Comparison of ENCODE assay signal across 24 mouse cellular contexts in the genomic region with DNA sequence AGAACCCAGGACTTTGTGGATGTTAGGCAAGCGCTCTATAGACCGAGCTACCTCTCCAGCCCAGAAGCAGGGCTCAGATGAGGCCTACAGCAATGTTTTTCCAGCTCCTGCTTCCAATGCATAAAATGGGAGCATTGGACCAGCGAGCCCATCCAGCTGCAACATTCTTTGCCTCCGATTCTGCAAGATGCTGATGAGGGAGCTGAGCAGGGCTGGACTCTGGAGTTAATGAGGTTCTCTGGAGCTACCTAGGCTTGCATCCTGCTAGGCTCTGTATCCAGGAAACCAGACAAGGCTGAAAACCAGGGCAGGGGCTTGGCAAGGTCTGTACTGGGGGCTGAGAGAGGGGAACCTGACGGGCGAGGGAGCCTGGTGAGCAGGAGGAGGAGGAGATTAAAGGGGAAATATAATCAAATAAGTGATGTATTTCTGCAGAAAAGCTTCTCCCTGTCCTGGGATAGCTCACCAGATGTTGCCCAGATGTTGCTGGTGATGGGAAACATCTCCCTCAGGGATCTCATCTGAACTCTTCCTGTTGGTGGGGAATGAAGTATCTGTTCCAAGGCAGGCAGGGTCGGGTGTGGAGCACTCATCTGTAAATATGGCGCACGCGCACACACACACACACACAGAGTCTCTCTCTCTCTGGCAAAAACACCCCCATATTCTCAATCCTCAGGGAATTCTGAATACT. TPM values are rescaled to one million over a fixed set of nuclear protein-coding genes. Genes with fewer than 3 reads are reported as not detected.
DNase-seq lines count a peak whose midpoint lies in the region; ATAC-seq and TF ChIP-seq lines count a peak whose summit lies in the region.
"Had no signal": no experiment of that assay in that cellular context is flagged by ENCODE, and none has a peak within 500 bp of the region (broad histone marks: within the 10 kb centered on the region; RNA-seq: fewer than 3 reads in every experiment).

No protein-coding gene starts in this region.

- no peaks in the 10 kb centered on the region for H3K27me3 ChIP-seq in ES-Bruce4 (ENCODE audit: control insufficient read depth, insufficient read depth, low read length, poor library complexity, severe bottlenecking)
- H3K27me3 ChIP-seq in embryonic facial prominence, embryonic 13.5 days = no peaks in the 10 kb centered on the region
- H3K27me3 ChIP-seq in limb, embryonic 13.5 days = no peaks in the 10 kb centered on the region
- no peaks in the 10 kb centered on the region for H3K27me3 ChIP-seq in cerebellum, adult 2 months (ENCODE audit: control insufficient read depth, insufficient read depth, low read length)
- H3K27me3 ChIP-seq: heart, embryonic 15.5 days had no signal

- intact Hi-C loops in heart, postnatal 25 days (cut with DNase I) = loop anchor here (2.0 kb wide), 1 partner anchor 15 kb away; no protein-coding TSS in a partner anchor

- H3K4me2 ChIP-seq in embryonic facial prominence, embryonic 13.5 days = no peak overlapping the region
- H3K4me2 ChIP-seq in limb, embryonic 13.5 days (replicated peaks) = no peak overlapping the region
- H3K4me2 ChIP-seq: forebrain, embryonic 12.5 days; heart, embryonic 15.5 days; midbrain, embryonic 13.5 days had no signal

- 0 out of 2 replicates have a peak overlapping the region, but pooled peaks have one; percentile 45 for H3K9ac ChIP-seq in ES-Bruce4 (ENCODE audit: low read depth, poor library complexity, severe bottlenecking)
- H3K9ac ChIP-seq in embryonic facial prominence, embryonic 13.5 days = no peak overlapping the region
- 0 out of 2 replicates have a peak overlapping the region, but pooled peaks have one; percentile 43 for H3K9ac ChIP-seq in limb, embryonic 13.5 days
- H3K9ac ChIP-seq: forebrain, embryonic 12.5 days; heart, embryonic 15.5 days; liver, embryonic 14.5 days; midbrain, embryonic 13.5 days had no signal

- H3K4me3 ChIP-seq in ES-Bruce4 (ENCODE audit: low read depth, low read length) = no peak overlapping the region
- H3K4me3 ChIP-seq in embryonic facial prominence, embryonic 13.5 days = no peak overlapping the region
- H3K4me3 ChIP-seq in limb, embryonic 13.5 days = no peak overlapping the region
- H3K4me3 ChIP-seq in cerebellum, adult 2 months (replicated peaks; ENCODE audit: insufficient read depth, low read depth, low read length) = no peak overlapping the region
- no peak overlapping the region for H3K4me3 ChIP-seq in layer of hippocampus, adult 2 months
- H3K4me3 ChIP-seq: forebrain, embryonic 12.5 days; gastrocnemius, adult 2 months; heart, adult 2 months; heart, embryonic 15.5 days; midbrain, embryonic 13.5 days; myocyte had no signal

- no peak for TF ChIP-seq POLR2A in ES-Bruce4 (IDR thresholded peaks at IDR 0.05; ENCODE audit: insufficient read depth, low read length)
- TF ChIP-seq POLR2A in cerebellum, adult 2 months (IDR thresholded peaks at IDR 0.05; ENCODE audit: borderline replicate concordance, insufficient read depth, low read length) = no peak

- TF ChIP-seq CTCF in ES-Bruce4 (IDR thresholded peaks at IDR 0.05; ENCODE audit: low read depth, low read length) = no peak
- no peak for TF ChIP-seq CTCF in cerebellum, adult 2 months (IDR thresholded peaks at IDR 0.05; ENCODE audit: borderline replicate concordance, insufficient read depth, low read depth, low read length)
- TF ChIP-seq CTCF in layer of hippocampus, adult 2 months (conservative IDR thresholded peaks at IDR 0.05) = no peak

- no peaks in the 10 kb centered on the region for H3K9me3 ChIP-seq in ES-Bruce4 (replicated peaks; ENCODE audit: control insufficient read depth, insufficient read depth, low read length, poor library complexity, severe bottlenecking)
- H3K9me3 ChIP-seq in embryonic facial prominence, embryonic 13.5 days = no peaks in the 10 kb centered on the region
- no peaks in the 10 kb centered on the region for H3K9me3 ChIP-seq in limb, embryonic 13.5 days
- H3K9me3 ChIP-seq: forebrain, embryonic 12.5 days; heart, embryonic 15.5 days; midbrain, embryonic 13.5 days had no signal

- H3K36me3 ChIP-seq in ES-Bruce4 (ENCODE audit: control insufficient read depth, insufficient read depth, low read length, poor library complexity, severe bottlenecking) = no peaks in the 10 kb centered on the region
- no peaks in the 10 kb centered on the region for H3K36me3 ChIP-seq in embryonic facial prominence, embryonic 13.5 days
- H3K36me3 ChIP-seq in limb, embryonic 13.5 days = no peaks in the 10 kb centered on the region
- H3K36me3 ChIP-seq: forebrain, embryonic 12.5 days; heart, embryonic 15.5 days; midbrain, embryonic 13.5 days had no signal

- H3K4me1 ChIP-seq in ES-Bruce4 (ENCODE audit: control insufficient read depth, insufficient read depth, low read length) = peaks cover 6% of the 10 kb centered on the region
- H3K4me1 ChIP-seq in embryonic facial prominence, embryonic 13.5 days = peaks cover 34% of the 10 kb centered on the region
- peaks cover 39% of the 10 kb centered on the region for H3K4me1 ChIP-seq in limb, embryonic 13.5 days
- H3K4me1 ChIP-seq in cerebellum, adult 2 months (ENCODE audit: control insufficient read depth, insufficient read depth, low read length) = peaks cover 17% of the 10 kb centered on the region

- peak; percentile 94 for DNase-seq in heart, adult 11 months
- DNase-seq in heart, postnatal 25 days (ENCODE audit: low spot score) = no peak
- no peak for DNase-seq in cerebellum, adult 2 months
- no peak for DNase-seq in layer of hippocampus, adult 2 months (ENCODE audit: low spot score in 2 of 2)
- no peak for DNase-seq in gastrocnemius, postnatal 25 days
- DNase-seq: gastrocnemius, adult 2 months; heart, adult 2 months; kidney, adult 11 months; left cerebral cortex, postnatal 4 days; thymus, adult 18-20 months; thymus, postnatal 4 days had no signal

- 50% methylated on average over 10 of the region's 10 CpGs for WGBS in embryonic facial prominence, embryonic 13.5 days
- 58% methylated on average over 10 of the region's 10 CpGs for WGBS in limb, embryonic 13.5 days
- 84% methylated on average over 10 of the region's 10 CpGs for WGBS in cerebellum, adult 2 months

- H3K27ac ChIP-seq in ES-Bruce4 (ENCODE audit: insufficient read depth, low read length) = no peak overlapping the region
- H3K27ac ChIP-seq in embryonic facial prominence, embryonic 13.5 days = peak overlapping the region; percentile 63
- H3K27ac ChIP-seq in limb, embryonic 13.5 days = peak overlapping the region; percentile 72
- no peak overlapping the region for H3K27ac ChIP-seq in cerebellum, adult 2 months (ENCODE audit: insufficient read depth, low read length)
- no peak overlapping the region for H3K27ac ChIP-seq in layer of hippocampus, adult 2 months
- H3K27ac ChIP-seq: forebrain, embryonic 12.5 days; heart, adult 2 months; heart, embryonic 15.5 days; kidney, postnatal 0 days; liver, embryonic 14.5 days; midbrain, embryonic 13.5 days had no signal

- no peak for TF ChIP-seq EP300 in ES-Bruce4 (IDR thresholded peaks at IDR 0.05; ENCODE audit: insufficient read depth, low read depth, low read length)

- ATAC-seq in embryonic facial prominence, embryonic 13.5 days (ENCODE audit: insufficient number of reproducible peaks, insufficient read depth, low FRiP score, low TSS enrichment, low read depth) = no peak
- ATAC-seq in limb, embryonic 13.5 days (ENCODE audit: low FRiP score, low read depth) = no peak
- ATAC-seq: midbrain, embryonic 13.5 days had no signal

RNA-seq across cellular contexts. Expression of a gene that starts 1.6 kb away (rescaled TPM):
- 10 to 100 TPM in 1 of 2 experiments, 1 to 10 TPM in 1; 10.0 to 13.3 TPM for total RNA-seq in heart, postnatal 25 days (2021)
- polyA plus RNA-seq in ES-Bruce4 (2011; ENCODE audit: insufficient read depth, insufficient read length, low read depth, missing spikeins) = 28.4 and 39.7 TPM in 2 replicates
- 3.3 and 4.5 TPM in 2 replicates for polyA plus RNA-seq in embryonic facial prominence, embryonic 13.5 days (2015; fragmentation: Nextera tagmentation; extraction: Ambion mirVana)
- polyA plus RNA-seq in limb, embryonic 13.5 days (2015; fragmentation: Nextera tagmentation; extraction: Ambion mirVana) = 4.5 and 6.4 TPM in 2 replicates
- 11.1 and 12.6 TPM in 2 replicates for polyA plus RNA-seq in cerebellum, adult 2 months (2012; rRNA removed)
- total RNA-seq in layer of hippocampus, adult 2 months (2021) = 10 to 100 TPM; 13.7 TPM
- total RNA-seq in gastrocnemius, postnatal 25 days (2021) = 1 to 10 TPM; 2.4 to 3.6 TPM

RNA-seq across cellular contexts. Expression of a gene that starts 37.4 kb away (rescaled TPM):
- total RNA-seq in heart, postnatal 25 days (2021) = 100 to 1,000 TPM; 125 to 136 TPM
- polyA plus RNA-seq in ES-Bruce4 (2011; ENCODE audit: insufficient read depth, insufficient read length, low read depth, missing spikeins) = not detected in 2 replicates
- 0.14 and 0.22 TPM in 2 replicates for polyA plus RNA-seq in embryonic facial prominence, embryonic 13.5 days (2015; fragmentation: Nextera tagmentation; extraction: Ambion mirVana)
- polyA plus RNA-seq in limb, embryonic 13.5 days (2015; fragmentation: Nextera tagmentation; extraction: Ambion mirVana) = 0.70 and 1.0 TPM in 2 replicates
- 0.03 and 0.05 TPM in 2 replicates for polyA plus RNA-seq in cerebellum, adult 2 months (2012; rRNA removed)
- under 1 TPM; 0.10 to 0.23 TPM for total RNA-seq in layer of hippocampus, adult 2 months (2021)
- total RNA-seq in gastrocnemius, postnatal 25 days (2021) = 100 to 1,000 TPM; 105 to 112 TPM
- total RNA-seq: CH12.LX; common myeloid progenitor, adult 5-6 weeks; hematopoietic stem cell, adult 5-6 weeks had no signal
- polyA plus RNA-seq: liver, embryonic 14.5 days; small intestine, adult 2 months had no signal

RNA-seq across cellular contexts. Expression of a gene that starts 48.6 kb away (rescaled TPM):
- not detected for total RNA-seq in heart, postnatal 25 days (2021)
- polyA plus RNA-seq in ES-Bruce4 (2011; ENCODE audit: insufficient read depth, insufficient read length, low read depth, missing spikeins) = 0.93 and 1.2 TPM in 2 replicates
- 0.28 and 0.54 TPM in 2 replicates for polyA plus RNA-seq in embryonic facial prominence, embryonic 13.5 days (2015; fragmentation: Nextera tagmentation; extraction: Ambion mirVana)
- polyA plus RNA-seq in limb, embryonic 13.5 days (2015; fragmentation: Nextera tagmentation; extraction: Ambion mirVana) = 0.18 and 0.20 TPM in 2 replicates
- 0.56 and 1.2 TPM in 2 replicates for polyA plus RNA-seq in cerebellum, adult 2 months (2012; rRNA removed)
- total RNA-seq in layer of hippocampus, adult 2 months (2021) = under 1 TPM; 0.49 to 0.92 TPM
- not detected for total RNA-seq in gastrocnemius, postnatal 25 days (2021)
- total RNA-seq: gastrocnemius, adult 2 months; heart, adult 2 months had no signal
- polyA plus RNA-seq: small intestine, adult 2 months had no signal

RNA-seq across cellular contexts. Expression of a gene that starts 48.7 kb away (rescaled TPM):
- total RNA-seq in heart, postnatal 25 days (2021) = 10 to 100 TPM; 28.1 to 31.5 TPM
- polyA plus RNA-seq in ES-Bruce4 (2011; ENCODE audit: insufficient read depth, insufficient read length, low read depth, missing spikeins) = 7.2 and 9.2 TPM in 2 replicates
- 28.0 and 31.9 TPM in 2 replicates for polyA plus RNA-seq in embryonic facial prominence, embryonic 13.5 days (2015; fragmentation: Nextera tagmentation; extraction: Ambion mirVana)
- 29.5 and 31.5 TPM in 2 replicates for polyA plus RNA-seq in limb, embryonic 13.5 days (2015; fragmentation: Nextera tagmentation; extraction: Ambion mirVana)
- 22.1 and 23.6 TPM in 2 replicates for polyA plus RNA-seq in cerebellum, adult 2 months (2012; rRNA removed)
- 10 to 100 TPM; 33.1 to 40.8 TPM for total RNA-seq in layer of hippocampus, adult 2 months (2021)
- total RNA-seq in gastrocnemius, postnatal 25 days (2021) = 10 to 100 TPM; 17.2 to 19.3 TPM

Comparison
In these comparisons a context has a peak if more than half of its experiments do, and no peak if none do; other contexts are left out.
1. H3K27ac ChIP-seq: peak in embryonic facial prominence, embryonic 13.5 days (single experiment) and limb, embryonic 13.5 days (single experiment); none in ES-Bruce4 (single experiment), cerebellum, adult 2 months (single experiment) and layer of hippocampus, adult 2 months (single experiment).